Mouse (Mus musculus) lung, embryonic 14.5 days (tissue): ENCODE measurements around the gene Nupl1. TPM values are rescaled to one million over a fixed set of nuclear protein-coding genes. Genes with fewer than 3 reads are reported as not detected.

ENCODE experiments used
- ATAC-seq: fragments of 200-750 bp; cut with Nextera tagmentation; 2 replicates; pipeline ENCODE4 v1.8.0; 2017; ENCODE audit warnings: mild to moderate bottlenecking, moderate TSS enrichment, moderate library complexity; ENCODE audit not compliant: insufficient read depth
- DNase-seq: peaks from one replicate; pipeline ENCODE4 v3.0.0-alpha.2; 2015
- H3K27ac ChIP-seq: fragments of 300-500 bp; sonication (generic); 2 replicates; pipeline ENCODE4 v1.5.1; 2014; ENCODE audit warnings: low read depth, mild to moderate bottlenecking, moderate library complexity
- H3K27me3 ChIP-seq: fragments of 300-500 bp; sonication (generic); 2 replicates; pipeline ENCODE4 v1.6.1; 2014; ENCODE audit warnings: low read length, control low read depth; ENCODE audit not compliant: insufficient read depth
- H3K36me3 ChIP-seq: fragments of 300-500 bp; sonication (generic); 2 replicates; pipeline ENCODE4 v1.6.1; 2014; ENCODE audit warnings: control low read depth; ENCODE audit not compliant: insufficient read depth
- H3K4me1 ChIP-seq: fragments of 300-500 bp; sonication (generic); 2 replicates; pipeline ENCODE4 v1.6.1; 2014; ENCODE audit warnings: antibody characterized with exemption, control low read depth; ENCODE audit not compliant: insufficient read depth
- H3K4me2 ChIP-seq: fragments of 300-500 bp; sonication (generic); 2 replicates; pipeline ENCODE4 v1.6.1; 2014; ENCODE audit warnings: mild to moderate bottlenecking
- H3K4me3 ChIP-seq: fragments of 300-500 bp; sonication (generic); 2 replicates; pipeline ENCODE4 v1.5.1; 2014; ENCODE audit warnings: low read depth, low read length
- H3K9ac ChIP-seq: fragments of 300-500 bp; sonication (generic); 2 replicates; pipeline ENCODE4 v1.6.1; 2014
- H3K9me3 ChIP-seq: fragments of 300-500 bp; sonication (generic); 2 replicates; pipeline ENCODE4 v1.6.1; 2016; ENCODE audit warnings: low read depth, low read length, control low read depth
- CTCF ChIP-seq: IDR thresholded peaks from 2 replicates; pipeline ENCODE4 v1.5.1; 2016; ENCODE audit warnings: antibody characterized with exemption, low read depth
- WGBS: fragments of 180-500 bp; shearing (Covaris S2); extraction: QIAGEN DNeasy Blood & Tissue Kit; methylation state at CpG from one replicate; pipeline ENCODE4 v1.1.7; 2014; 5-methylcytosine and 5-hydroxymethylcytosine counted together
- polyA plus RNA-seq: library from polyadenylated mRNA; unstranded; fragments of >200 nt; fragmentation: Nextera tagmentation; extraction: Ambion mirVana; gene quantifications from 2 replicates; pipeline ENCODE4 v1.2.1, GENCODE M21; 2014

The Nupl1 gene
- polyA plus RNA-seq, 1 experiment from 2014 or later: not detected

DNA sequence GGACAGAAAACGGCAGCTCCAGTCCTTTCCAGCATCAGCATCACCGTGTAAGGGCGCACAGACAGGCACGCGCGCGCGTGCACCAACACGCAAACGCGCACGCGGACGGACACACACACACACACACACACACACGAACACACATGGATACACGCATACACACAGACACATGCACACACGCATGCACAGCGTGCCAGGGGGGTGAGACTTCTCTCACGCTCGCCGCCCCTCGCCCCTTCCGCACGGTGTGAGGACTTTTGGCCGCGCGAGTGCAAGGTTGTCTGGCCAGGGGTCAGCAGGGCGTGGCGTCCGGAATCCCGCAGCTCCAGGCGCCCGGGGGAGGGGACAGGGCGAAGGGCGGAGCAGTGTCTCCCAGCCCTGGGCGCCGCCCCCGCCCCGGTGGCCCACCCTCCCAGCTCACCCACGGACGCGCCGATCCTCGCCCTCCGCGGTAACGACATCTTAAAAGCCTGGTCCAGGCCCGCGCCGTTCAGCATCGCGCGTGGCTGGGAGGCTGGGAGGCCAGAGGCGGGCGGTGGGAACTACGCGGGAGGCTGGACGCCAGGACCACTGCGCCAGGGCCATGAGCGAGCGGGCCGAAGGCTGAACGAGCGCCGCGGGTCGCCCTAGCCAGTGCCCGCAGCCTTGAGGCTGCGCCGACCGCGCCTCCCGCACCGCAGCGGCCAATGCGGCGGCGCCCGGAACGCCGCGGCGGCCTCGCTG is 74.2 kb downstream of the Nupl1 start:
- H3K9me3 ChIP-seq: no peaks in the 10 kb centered on the region
- H3K27me3 ChIP-seq: peaks cover 23% of the 10 kb centered on the region; the same call in 1 of the 2 replicates
- no peak overlapping the region for H3K27ac ChIP-seq
- peak overlapping the region; percentile 67 for H3K4me3 ChIP-seq
- TF ChIP-seq CTCF: no peak
- peak overlapping the region; percentile 98 for H3K4me2 ChIP-seq
- ATAC-seq (peak; percentile 75), DNase-seq (peak; percentile 50)
- H3K9ac ChIP-seq: peak overlapping the region; percentile 65
- 1% methylated on average over 83 of the region's 84 CpGs for WGBS
- H3K36me3 ChIP-seq: no peaks in the 10 kb centered on the region
- no peaks in the 10 kb centered on the region for H3K4me1 ChIP-seq

DNA sequence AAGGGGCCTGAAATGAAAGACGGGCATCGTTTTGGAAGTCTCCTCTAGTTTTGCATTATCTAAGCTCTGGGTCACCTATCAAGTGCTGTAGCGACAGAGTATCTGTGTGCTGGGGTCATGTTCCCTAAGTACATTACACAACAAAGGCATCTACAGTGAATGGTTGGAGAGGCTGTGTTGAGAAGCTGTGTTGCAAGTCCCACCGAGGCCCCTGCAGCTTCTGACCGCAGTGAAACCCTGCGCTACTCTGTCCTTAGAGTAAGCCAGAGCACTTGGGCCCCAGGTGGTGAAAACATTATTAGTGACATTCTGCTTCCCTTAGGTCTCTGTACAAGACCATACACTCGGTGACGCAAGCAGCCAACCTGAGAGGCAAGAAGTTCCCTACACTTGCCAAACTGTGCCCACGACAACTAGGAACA is 74.8 kb downstream of the Nupl1 start:
- Histone ChIP-seq H3K9ac (peak overlapping the region; percentile 65), H3K9me3 (no peaks in the 10 kb centered on the region), H3K36me3 (no peaks in the 10 kb centered on the region), H3K27ac (no peak overlapping the region), H3K4me3 (peak overlapping the region; percentile 67), H3K27me3 (peaks cover 23% of the 10 kb centered on the region; the same call in 1 of the 2 replicates), H3K4me2 (peak overlapping the region; percentile 98), H3K4me1 (no peaks in the 10 kb centered on the region)
- TF ChIP-seq CTCF: no peak
- no peak for ATAC-seq
- DNase-seq: no peak
- WGBS: 31% methylated on average over 9 of the region's 9 CpGs

DNA sequence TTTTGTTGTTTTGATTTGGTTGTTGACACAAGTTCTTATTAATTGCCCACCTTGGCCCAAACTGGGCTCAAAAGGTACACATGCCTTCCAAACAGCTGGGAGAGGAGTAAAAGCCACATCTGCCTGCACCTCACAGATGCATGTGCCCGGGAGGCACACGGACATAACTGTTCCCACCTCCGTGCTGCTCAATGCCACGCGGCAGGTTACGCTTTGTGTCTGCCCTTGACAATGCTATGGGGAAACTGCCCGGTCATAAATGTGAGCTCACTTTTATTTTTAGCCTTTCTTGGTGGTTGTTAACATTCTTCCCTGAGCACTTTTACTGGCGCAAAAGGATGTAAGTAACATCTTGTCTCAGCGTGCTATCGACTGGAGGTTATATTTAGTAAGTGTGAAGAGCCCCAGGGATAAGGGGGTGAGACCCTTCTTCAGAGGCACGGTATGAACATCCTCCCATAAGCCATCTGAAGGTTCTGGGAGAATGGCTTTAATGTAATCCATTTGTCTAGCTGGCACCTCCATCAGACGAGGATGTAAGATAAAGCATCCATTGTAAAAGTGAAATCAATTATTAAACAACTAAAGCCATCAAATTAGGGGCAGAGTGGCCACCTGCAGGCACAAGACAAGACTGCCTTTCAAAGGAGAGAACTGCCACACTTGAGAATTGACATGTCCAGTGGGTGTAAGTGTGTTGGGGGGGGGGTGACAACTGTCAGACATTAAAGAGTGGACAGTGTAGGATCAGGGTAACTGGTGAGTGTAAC is 78.8 kb downstream of the Nupl1 start:
- no peak overlapping the region for H3K4me2 ChIP-seq
- TF ChIP-seq CTCF: no peak
- no peaks in the 10 kb centered on the region for H3K36me3 ChIP-seq
- H3K4me3 ChIP-seq: no peak overlapping the region
- no peaks in the 10 kb centered on the region for H3K4me1 ChIP-seq
- 34% methylated on average over 12 of the region's 12 CpGs for WGBS
- no peak overlapping the region for H3K9ac ChIP-seq
- DNase-seq (no peak), ATAC-seq (no peak)
- H3K9me3 ChIP-seq: no peaks in the 10 kb centered on the region
- no peak overlapping the region for H3K27ac ChIP-seq
- H3K27me3 ChIP-seq: peaks cover 17% of the 10 kb centered on the region; the same call in 1 of the 2 replicates

DNA sequence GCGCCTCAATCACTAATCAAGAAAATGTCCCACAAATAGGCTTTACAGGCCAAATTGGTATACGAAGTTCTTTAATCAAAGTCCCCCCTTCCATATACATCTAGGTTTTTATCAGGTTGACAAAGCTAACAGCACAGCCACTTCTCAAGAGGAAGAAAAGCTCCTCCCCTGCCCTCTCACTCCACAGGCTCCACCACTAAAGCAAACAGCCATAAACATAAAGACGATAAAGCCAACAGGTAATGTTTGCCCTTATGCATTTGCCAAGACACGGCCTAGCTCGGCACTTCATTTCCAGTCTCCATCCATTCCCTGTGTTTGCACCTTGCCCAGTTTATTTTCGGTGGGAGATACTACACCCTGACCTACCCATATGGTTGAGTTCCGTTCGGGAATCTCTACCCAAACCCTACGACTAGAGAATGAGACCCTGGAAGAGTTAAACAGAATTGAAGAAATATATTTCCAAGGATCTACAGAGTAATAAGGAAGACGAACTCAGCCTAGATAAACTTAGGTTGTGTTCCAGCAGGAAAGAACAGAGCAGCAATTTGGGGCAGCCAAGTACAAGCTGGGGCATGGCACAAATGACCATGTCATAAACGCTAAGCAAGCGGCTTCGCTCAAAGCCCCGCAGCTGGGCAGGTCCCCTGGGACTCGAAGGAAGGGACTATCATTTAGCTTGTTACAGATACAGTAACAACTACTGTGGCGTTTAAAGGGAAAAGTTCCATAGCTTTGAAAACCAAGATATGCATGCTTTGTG is 80.2 kb downstream of the Nupl1 start:
- H3K36me3 ChIP-seq: no peaks in the 10 kb centered on the region
- H3K4me1 ChIP-seq: no peaks in the 10 kb centered on the region
- H3K27ac ChIP-seq: no peak overlapping the region
- H3K4me3 ChIP-seq: no peak overlapping the region
- no peak for ATAC-seq
- DNase-seq: no peak
- 70% methylated on average over 16 of the region's 16 CpGs for WGBS
- no peak for TF ChIP-seq CTCF
- peaks cover 7% of the 10 kb centered on the region; the same call in 1 of the 2 replicates for H3K27me3 ChIP-seq
- no peak overlapping the region for H3K9ac ChIP-seq
- no peaks in the 10 kb centered on the region for H3K9me3 ChIP-seq
- H3K4me2 ChIP-seq: no peak overlapping the region

DNA sequence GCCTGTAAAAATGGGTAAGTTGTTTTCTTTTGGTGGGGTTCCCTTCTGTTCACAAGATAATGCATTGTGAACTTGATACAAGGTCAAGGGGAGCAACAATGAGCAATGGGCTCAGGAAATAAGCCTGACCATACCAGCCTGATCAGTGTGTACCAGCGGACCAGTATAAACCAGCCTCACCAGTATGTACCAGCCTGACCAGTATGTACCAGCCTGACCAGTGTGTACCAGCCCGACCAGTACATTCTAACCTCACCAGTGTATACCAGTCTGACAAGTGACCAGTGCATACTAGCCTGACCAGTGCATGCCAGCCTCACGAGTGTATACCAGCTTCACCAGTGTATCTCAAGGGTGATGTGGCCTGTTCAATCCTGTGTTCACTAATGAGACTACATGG is 87.9 kb downstream of the Nupl1 start:
- no peak overlapping the region for H3K4me3 ChIP-seq
- TF ChIP-seq CTCF: no peak
- H3K27ac ChIP-seq: no peak overlapping the region
- DNase-seq: no peak
- no peaks in the 10 kb centered on the region for H3K27me3 ChIP-seq
- no peaks in the 10 kb centered on the region for H3K9me3 ChIP-seq
- no peak overlapping the region for H3K4me2 ChIP-seq
- no peaks in the 10 kb centered on the region for H3K36me3 ChIP-seq
- no peaks in the 10 kb centered on the region for H3K4me1 ChIP-seq
- 85% methylated on average over 3 of the region's 3 CpGs for WGBS
- no peak overlapping the region for H3K9ac ChIP-seq
- no peak for ATAC-seq

DNA sequence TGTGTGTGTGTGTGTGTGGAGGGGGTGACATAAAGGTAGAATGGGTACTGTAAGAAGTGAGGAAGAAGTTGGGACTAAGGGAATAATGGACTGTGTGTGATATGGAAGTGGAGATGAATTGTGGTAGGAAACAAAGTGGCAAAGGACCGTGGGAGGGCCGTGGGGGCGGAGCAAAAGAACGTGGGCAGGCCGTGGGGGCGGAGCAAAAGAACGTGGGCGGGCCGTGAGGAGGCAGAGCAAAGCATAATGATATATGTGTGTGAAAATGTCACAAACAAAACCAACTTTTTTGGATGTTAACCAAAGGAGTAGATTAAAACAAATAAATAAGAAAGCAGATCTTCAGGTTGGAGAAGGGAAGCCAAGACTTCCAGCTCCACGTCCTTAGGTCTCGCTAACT is 98.9 kb downstream of the Nupl1 start:
- H3K4me1 ChIP-seq: no peaks in the 10 kb centered on the region
- H3K27ac ChIP-seq: no peak overlapping the region
- no peak overlapping the region for H3K4me3 ChIP-seq
- no peak overlapping the region for H3K4me2 ChIP-seq
- no peaks in the 10 kb centered on the region for H3K9me3 ChIP-seq
- 73% methylated on average over 11 of the region's 11 CpGs for WGBS
- no peaks in the 10 kb centered on the region for H3K36me3 ChIP-seq
- TF ChIP-seq CTCF: no peak
- H3K27me3 ChIP-seq: no peaks in the 10 kb centered on the region
- DNase-seq: no peak
- H3K9ac ChIP-seq: no peak overlapping the region
- ATAC-seq: no peak

DNA sequence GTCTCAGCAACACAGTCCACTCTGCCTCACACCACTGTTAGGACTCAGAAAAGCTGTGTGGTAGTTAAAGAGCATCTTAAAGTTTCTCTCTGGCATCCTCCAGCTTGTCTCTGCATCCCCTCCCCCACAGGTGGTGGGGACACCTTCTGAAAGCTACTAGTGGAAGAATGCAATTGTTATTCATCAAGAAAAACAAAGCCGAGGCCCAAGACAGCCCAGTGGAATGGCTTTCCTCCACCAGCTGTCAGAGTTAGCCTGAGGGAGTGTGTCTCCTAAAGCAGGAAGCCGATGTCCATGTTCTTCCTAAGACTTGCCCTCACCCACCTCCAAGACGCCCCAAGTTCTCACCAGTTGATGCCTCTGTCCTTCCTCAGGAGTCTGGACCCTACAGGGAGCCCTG is 102.3 kb downstream of the Nupl1 start:
- H3K4me1 ChIP-seq: no peaks in the 10 kb centered on the region
- H3K9ac ChIP-seq: no peak overlapping the region
- H3K4me3 ChIP-seq: no peak overlapping the region
- no peak overlapping the region for H3K27ac ChIP-seq
- WGBS: 32% methylated on average over 3 of the region's 3 CpGs
- no peak for TF ChIP-seq CTCF
- H3K9me3 ChIP-seq: no peaks in the 10 kb centered on the region
- no peak overlapping the region for H3K4me2 ChIP-seq
- H3K27me3 ChIP-seq: no peaks in the 10 kb centered on the region
- ATAC-seq: no peak
- H3K36me3 ChIP-seq: no peaks in the 10 kb centered on the region
- DNase-seq: no peak
